Mouse (Mus musculus): ENCODE measurements around the gene Slc2a5. TPM values are rescaled to one million over a fixed set of nuclear protein-coding genes. Genes with fewer than 3 reads are reported as not detected.

Slc2a5 gene
- total RNA-seq, 2 experiments from 2014 or later = 5.1 to 5.3 TPM

DNA sequence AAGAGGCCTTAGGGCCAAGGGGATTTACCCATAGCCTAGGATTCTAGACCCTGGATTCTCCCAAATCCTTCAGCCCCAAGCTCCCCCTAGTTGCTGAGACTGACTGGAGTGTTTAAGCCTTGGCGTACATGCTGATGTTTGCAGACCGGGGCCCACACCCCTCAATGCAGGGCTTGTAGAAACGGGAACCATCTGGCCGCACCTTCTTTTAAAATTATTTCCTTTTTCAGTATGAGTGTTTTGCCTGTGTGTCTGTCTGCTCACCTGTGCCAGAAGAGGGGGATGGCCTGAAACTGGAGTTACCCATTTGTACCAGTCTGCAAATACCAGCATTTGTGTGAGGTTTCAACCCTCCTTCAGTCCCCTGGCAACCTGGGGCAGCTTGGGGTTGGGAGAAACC, 21.2 kb upstream of the Slc2a5 start:
- no peak for DNase-seq (ENCODE audit: low spot score in 2 of 2)
- intact Hi-C loops (cut with DNase I) = loop anchor here (5.0 kb wide), 1 partner anchor 291 kb away; no protein-coding TSS in a partner anchor

GRCm38 (mm10) chr4:150098880-150099279, 20.2 kb upstream of the Slc2a5 start:
- peak; percentile 80 to 81 for DNase-seq (ENCODE audit: low spot score in 2 of 2)
- intact Hi-C loops (cut with DNase I) = loop anchor here (1.0 to 5.0 kb wide), 2 partner anchors 64 to 292 kb away; no protein-coding TSS in a partner anchor

DNA sequence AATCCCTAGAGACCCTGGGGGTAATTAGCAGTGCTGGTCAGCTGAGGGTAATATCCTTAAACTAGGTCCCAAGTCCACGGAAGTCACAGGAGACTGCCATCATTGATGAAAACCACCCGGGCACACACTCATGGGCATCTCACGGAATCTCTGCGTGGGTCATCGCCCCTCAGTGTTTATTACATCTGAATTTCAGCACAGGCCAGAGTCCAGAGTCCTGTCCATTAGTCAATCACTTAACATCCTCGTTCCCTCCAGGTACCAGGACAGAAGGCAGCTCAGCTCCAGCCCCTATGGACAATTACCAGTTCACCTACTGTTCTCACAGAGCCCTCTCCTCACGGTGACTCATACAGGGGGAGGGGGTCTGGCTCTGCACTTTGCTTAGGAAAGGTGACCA, 16.3 kb upstream of the Slc2a5 start:
- intact Hi-C loops (cut with DNase I) = no loop called here
- no peak for DNase-seq (ENCODE audit: low spot score in 2 of 2)

DNA sequence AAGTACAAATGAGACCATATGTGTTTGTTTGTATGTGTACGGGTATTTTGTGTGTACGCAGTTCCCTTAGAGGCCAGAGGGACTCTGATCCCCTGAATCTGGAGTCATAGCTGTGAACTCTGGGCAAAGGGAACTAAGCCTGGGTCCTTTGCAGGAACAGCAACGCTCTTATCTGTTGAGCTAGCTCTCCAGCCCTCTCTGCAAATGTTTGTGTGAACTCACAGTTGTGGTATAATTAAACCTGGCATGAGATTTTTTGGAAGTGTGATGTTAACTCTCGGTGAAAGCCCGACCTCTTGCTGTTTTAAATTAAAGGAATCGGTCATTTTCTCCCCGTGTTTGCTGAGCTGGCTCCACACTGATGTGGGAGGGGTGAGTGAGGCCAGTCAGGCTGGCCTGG, 13.4 kb upstream of the Slc2a5 start:
- no peak for DNase-seq (ENCODE audit: low spot score in 2 of 2)
- intact Hi-C loops (cut with DNase I) = no loop called here

GRCm38 (mm10) chr4:150106637-150107036, 12.4 kb upstream of the Slc2a5 start:
- DNase-seq (ENCODE audit: low spot score in 2 of 2) = no peak

GRCm38 (mm10) chr4:150109636-150110035, 9.4 kb upstream of the Slc2a5 start:
- DNase-seq (ENCODE audit: low spot score in 2 of 2) = peak in 1 of 2 experiments; percentile 22
- intact Hi-C loops (cut with DNase I) = no loop called here

More at GRCm38 (mm10) chr4:150106637-150107036, 12.4 kb upstream of the Slc2a5 start:
- intact Hi-C loops (cut with DNase I) = no loop called here

DNA sequence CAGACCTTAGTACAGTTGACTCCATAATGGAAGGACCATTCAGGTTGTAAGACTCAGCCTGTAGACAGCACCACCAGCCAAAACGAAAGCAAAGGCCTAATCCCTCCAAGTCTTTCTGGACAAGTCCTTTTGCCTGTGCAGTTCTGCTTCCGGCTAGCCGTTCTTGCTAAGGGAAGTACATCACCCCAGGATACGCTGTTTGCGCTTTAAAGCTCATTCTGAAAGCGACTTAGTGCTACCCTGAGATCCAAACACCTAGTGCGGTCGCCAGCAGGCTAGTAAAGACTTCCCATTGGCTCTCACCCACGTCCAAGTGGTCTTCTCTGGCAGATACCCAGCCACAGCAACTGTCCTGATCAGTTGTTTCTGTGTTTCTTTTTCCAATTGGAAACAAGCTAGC, 8.7 kb upstream of the Slc2a5 start:
- intact Hi-C loops (cut with DNase I) = no loop called here
- DNase-seq (ENCODE audit: low spot score in 2 of 2) = no peak

- intact Hi-C loops (cut with DNase I) = no loop called here
Observed at GRCm38 (mm10) chr4:150112867-150113266, 6.2 kb upstream of the Slc2a5 start.

GRCm38 (mm10) chr4:150114505-150115061, 4.5 kb upstream of the Slc2a5 start:
- intact Hi-C loops (cut with DNase I) = no loop called here
- DNase-seq (ENCODE audit: low spot score in 2 of 2) = no peak

More at GRCm38 (mm10) chr4:150112867-150113266, 6.2 kb upstream of the Slc2a5 start:
- peak; percentile 77 to 78 for DNase-seq (ENCODE audit: low spot score in 2 of 2)

DNA sequence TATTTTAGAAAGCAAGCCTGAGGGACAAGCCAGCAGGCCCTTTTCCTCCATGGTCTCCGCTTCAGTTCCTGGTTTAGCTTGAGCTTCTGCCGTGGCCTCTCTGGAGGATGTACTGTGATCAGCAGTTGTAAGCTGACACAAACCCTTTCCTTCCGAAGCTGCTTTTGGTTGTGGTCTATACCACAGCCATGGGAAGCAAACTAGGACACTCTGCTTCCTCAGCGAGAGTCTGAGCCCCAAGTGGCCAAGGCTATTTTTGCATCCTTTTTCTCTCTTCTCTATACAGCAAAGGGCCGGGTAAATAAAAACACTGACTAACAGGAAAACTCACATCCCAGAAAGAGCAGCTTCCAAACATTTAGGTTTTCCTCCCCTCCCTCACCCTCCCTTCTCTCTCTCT, 1.8 kb upstream of the Slc2a5 start:
- peak; percentile 33 to 49 for DNase-seq (ENCODE audit: low spot score in 2 of 2)
- intact Hi-C loops (cut with DNase I) = no loop called here

DNA sequence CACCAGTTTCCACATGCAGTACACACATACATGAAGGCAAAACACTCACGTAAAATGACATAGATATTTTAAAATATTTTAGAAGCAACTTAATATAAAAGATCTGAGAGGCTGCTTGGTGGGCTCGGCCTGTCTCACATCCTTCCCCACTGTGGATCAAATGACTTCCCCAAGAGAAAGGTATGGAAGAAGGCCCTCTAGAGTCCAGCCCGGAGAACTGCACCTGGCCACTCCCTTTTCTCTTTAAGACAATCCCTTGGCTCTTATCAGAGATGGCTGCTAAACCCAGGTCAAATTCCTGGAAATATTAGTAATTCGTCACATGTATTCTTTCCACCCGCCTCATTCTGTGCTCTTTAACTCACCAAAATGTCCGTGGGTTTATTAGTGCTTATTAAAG, 920 bp upstream of the Slc2a5 start:
- no peak for DNase-seq (ENCODE audit: low spot score in 2 of 2)
- intact Hi-C loops (cut with DNase I) = no loop called here

DNA sequence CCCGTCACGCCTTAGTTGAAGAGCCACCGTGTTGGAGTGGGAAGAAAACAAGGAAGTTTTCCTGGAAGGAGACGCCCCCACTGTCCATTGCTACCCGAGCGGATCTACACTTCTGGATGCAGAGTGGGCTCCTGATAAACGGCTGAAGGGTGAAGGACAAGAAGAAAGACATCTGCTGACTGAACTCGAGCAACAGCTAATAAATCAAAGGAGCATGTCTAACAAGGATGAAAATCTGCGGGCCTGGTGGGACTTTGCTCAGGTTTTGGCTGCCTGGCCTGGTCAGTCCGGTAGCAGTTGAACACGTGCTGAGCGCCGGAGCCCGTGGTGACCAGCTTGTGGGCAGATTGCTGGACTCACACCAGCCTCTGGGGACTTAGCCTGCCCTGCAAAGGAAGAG, 557 bp downstream of the Slc2a5 start:
- intact Hi-C loops (cut with DNase I) = no loop called here
- DNase-seq (ENCODE audit: low spot score in 2 of 2) = no peak

DNA sequence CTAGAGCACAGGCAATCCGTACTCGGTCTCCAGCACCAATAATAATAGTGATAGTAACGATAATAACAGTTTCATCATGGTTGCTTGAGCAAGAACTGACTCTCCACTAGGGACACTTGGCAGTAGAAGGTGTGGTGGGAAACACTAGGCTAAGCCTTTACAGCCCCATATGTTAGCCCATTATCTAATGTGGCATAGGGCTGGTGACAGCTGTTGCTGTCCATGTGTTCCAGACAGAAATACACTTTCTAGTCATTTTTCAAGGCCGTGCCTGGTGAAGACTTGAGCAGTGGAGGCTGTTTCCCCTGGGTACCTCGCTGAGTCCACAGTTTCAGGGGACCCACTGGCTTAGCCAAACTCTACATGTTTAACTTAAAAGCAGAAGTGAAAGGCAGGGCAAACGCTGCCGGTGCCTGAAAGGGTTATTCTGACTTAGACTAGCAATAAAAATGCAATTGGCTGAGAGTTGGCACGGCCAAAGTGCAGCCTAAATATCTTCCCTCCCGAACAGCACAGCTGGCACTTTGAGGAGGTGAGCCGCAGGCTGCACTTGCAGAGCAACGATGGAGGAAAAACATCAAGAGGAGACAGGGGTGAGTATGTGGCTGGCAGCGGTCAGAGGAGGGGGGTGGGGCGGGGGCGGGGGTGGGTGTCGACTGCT, 1.2 kb downstream of the Slc2a5 start:
- intact Hi-C loops (cut with DNase I) = no loop called here
- peak in 1 of 2 experiments; percentile 30 for DNase-seq (ENCODE audit: low spot score in 2 of 2)

GRCm38 (mm10) chr4:150121430-150121829, 2.3 kb downstream of the Slc2a5 start:
- intact Hi-C loops (cut with DNase I) = no loop called here
- no peak for DNase-seq (ENCODE audit: low spot score in 2 of 2)

GRCm38 (mm10) chr4:150122476-150122875, 3.4 kb downstream of the Slc2a5 start:
- intact Hi-C loops (cut with DNase I) = no loop called here
- DNase-seq (ENCODE audit: low spot score in 2 of 2) = no peak

GRCm38 (mm10) chr4:150126373-150126772, 7.3 kb downstream of the Slc2a5 start:
- DNase-seq (ENCODE audit: low spot score in 2 of 2) = no peak

GRCm38 (mm10) chr4:150127894-150128293, 8.8 kb downstream of the Slc2a5 start:
- no peak for DNase-seq (ENCODE audit: low spot score in 2 of 2)
- intact Hi-C loops (cut with DNase I) = no loop called here

More at GRCm38 (mm10) chr4:150126373-150126772, 7.3 kb downstream of the Slc2a5 start:
- intact Hi-C loops (cut with DNase I) = no loop called here

- intact Hi-C loops (cut with DNase I) = no loop called here
- no peak for DNase-seq (ENCODE audit: low spot score in 2 of 2)
Observed at GRCm38 (mm10) chr4:150128571-150128970, 9.5 kb downstream of the Slc2a5 start.

- intact Hi-C loops (cut with DNase I) = no loop called here
- DNase-seq (ENCODE audit: low spot score in 2 of 2) = no peak
Observed at GRCm38 (mm10) chr4:150130661-150131060, 11.6 kb downstream of the Slc2a5 start.

GRCm38 (mm10) chr4:150132692-150133271, 13.7 kb downstream of the Slc2a5 start:
- no peak for DNase-seq (ENCODE audit: low spot score in 2 of 2)

DNA sequence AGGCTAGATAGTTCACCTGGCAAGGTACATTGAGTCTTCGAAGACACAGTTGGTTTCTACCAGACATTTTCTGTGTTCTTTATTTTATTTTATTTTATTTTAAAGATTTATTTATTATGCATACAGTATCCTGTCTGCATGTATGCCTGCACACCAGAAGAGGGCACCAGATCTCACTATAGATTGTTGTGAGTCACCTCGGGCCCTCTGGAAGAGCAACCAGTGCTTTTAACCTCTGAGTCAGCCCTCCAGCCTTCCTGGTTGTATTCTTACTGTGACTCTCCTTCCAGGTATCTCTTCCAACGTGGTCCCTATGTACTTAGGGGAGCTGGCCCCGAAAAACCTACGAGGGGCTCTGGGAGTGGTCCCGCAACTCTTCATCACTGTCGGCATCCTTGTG, 16.2 kb downstream of the Slc2a5 start:
- no peak for DNase-seq (ENCODE audit: low spot score in 2 of 2)
- intact Hi-C loops (cut with DNase I) = no loop called here

More at GRCm38 (mm10) chr4:150132692-150133271, 13.7 kb downstream of the Slc2a5 start:
- intact Hi-C loops (cut with DNase I) = no loop called here

Measured in left cerebral cortex, postnatal 14 days (tissue).